Mouse (Mus musculus): ENCODE measurements around the gene Prkar1a.

DNA sequence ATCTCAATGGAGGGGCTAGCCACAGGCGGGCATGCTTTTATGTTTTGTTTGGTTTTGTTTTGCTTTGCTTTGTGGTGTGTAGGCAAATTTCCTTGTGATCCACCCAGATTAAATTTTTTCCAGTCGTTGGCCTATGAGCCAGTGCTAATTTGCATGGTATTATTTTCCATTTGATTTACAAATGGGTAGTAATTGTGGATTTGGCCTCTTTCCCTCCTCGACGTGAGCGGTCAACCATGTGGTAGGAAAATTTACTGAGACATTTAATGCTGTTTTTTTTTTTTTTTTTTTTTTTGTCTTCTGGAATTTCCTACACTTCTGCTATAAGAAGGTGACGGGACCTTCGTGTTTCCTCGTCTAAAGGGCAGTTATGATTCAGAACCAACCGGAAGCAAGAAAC is 54.6 kb downstream of the Prkar1a start:
- TF ChIP-seq POLR2A (IDR thresholded peaks at IDR 0.05; ENCODE audit: low read depth, low read length): no peak
- no peak for TF ChIP-seq CTCF (IDR thresholded peaks at IDR 0.05; ENCODE audit: extremely low read depth, insufficient read length, insufficient replicate concordance, low read depth, low read length)
